Mouse (Mus musculus) E14TG2a.4 (cell line): ENCODE measurements around the gene Pycard.

Source experiments
- CTCF ChIP-seq: conservative IDR thresholded peaks from 2 replicates; pipeline ENCODE4 v1.5.1; 2014; ENCODE audit warnings: low read length
- NANOG ChIP-seq: IDR thresholded peaks from 2 replicates; pipeline ENCODE4 v1.6.1; 2014; ENCODE audit warnings: borderline replicate concordance, low read length, mixed read lengths
- POU5F1 ChIP-seq: IDR thresholded peaks from 2 replicates; pipeline ENCODE4 v1.6.1; 2014; ENCODE audit warnings: low read length, borderline replicate concordance

GRCm38 (mm10) chr7:127993341-127993977, at the start of gene Pycard:
- no peak for TF ChIP-seq CTCF
- TF ChIP-seq NANOG, result no peak
- no peak for TF ChIP-seq POU5F1
